Mouse (Mus musculus) right cerebral cortex, adult 2 months (tissue): ENCODE measurements around the gene Ints7.

ENCODE experiments used
- DNase-seq, 2 experiments: peaks; one replicate each; pipeline ENCODE4 v3.0.0; 2021 to 2022; ENCODE audit warnings: low spot score in 2 of 2

Ints7 gene

DNA sequence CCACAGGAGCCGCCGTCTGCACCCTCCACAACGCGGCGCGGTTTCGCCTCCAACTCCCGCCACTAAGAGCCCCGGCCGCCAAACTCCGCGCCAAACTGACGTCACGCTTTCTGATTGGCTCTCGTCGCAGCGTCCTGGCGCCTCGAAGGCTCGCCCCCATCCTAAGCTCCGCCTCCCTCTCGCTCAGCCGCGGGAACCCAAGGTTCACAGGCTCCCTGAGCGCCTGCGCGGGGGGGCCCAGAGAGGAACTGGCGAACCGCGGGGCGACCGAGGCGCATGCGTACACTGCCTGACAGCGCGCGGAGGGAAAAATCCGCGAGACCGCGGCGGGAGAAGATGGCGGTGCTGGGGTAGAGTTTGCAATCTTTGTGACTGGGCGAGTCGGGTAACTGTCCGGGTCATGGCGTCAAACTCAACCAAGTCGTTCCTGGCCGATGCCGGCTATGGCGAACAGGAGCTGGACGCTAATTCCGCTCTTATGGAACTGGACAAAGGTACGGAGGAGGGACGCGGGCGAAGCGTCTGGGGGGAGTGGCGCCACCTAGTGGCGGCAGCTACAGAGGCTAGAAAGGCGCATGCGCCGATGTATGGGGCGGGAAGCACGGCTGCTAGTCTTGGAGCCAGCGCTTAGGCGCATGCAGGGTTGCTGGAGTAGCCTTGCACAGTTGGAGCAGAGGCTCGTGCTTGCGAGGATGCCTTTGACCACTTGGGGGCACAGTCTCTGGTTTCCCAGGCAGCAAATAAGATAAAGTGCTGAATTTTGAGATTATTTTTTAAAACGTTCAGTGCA is at the start of gene Ints7, which contains the start of gene Dtl:
Gene Ints7 (plus strand): TSS at position 179 of the 790 bp plus-strand sequence.
Gene Dtl (minus strand): TSS at position 87 of the 790 bp plus-strand sequence.
- DNase-seq, result peak; percentile 98

DNA sequence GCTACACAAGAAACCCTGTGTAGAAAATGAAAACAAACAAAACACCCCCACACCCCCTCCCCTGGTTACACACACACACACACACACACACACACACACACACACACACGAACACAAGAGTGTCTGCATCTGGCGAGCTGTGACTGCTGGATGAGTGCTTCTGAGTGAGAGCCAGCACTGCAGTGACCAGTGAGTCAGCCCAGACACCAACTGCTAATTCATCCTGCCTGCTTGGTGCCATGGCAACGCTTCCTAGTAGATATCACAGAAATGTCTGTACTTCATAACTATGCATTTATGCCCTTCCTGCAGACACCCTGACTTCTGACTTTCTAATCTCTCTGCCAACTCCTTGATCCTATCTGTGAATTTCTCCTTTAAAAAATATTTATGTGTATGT is 48.3 kb upstream of the Ints7 start:
- DNase-seq, result peak; percentile 66 to 67

DNA sequence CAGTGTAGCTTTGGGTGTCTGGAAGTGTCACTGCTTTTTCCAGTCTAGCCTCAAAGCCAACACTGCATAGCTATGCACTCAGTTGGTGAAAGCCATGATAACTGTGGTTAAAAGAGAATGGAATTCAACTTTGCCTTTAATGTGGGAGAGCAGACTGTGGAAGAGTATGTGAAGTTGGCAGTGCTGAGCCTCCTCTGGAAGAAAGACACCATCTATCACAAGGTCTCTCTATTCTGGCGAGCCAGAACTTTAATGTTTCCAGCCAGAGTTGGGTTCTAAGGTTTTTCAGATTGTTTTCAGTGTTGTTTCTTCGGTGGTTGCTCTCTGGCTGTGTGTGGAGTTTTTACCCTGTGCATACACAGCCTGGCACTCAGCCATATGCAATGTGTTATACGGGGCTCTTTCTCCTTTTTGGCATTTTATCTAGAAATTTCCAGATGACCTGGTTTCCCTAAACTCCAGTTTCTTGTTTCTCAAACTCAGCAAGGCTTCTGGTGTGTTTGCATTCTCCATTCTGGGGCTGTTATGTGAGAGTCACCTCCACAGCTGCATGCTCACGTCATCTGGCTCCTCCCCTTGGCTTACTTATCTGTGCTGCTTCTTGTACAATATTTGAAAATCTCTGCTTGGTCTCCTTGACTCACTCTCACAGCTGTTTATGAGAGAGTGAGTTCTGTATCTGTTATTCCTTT is 47.4 kb upstream of the Ints7 start:
- peak in 1 of 2 experiments; percentile 28 for DNase-seq

DNA sequence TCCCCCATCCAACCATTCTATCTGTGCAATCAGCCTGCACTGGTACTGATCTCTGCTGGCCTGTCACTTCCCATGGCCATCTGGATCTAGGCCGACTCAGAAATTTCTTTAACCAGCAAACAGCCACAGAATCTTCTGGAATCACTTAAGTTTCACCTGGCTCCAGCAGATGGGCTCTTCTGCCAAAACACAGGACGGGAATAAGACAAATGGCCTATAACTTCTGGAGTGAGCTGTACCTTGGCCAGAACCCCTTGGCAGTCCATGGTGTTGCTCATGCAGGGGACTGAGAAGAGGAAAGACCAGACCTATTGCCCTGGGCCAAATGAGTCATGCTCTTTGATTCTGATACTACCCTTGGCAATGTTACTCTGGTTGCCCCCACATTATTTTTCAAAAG is 46.0 kb upstream of the Ints7 start:
- DNase-seq, result no peak

DNA sequence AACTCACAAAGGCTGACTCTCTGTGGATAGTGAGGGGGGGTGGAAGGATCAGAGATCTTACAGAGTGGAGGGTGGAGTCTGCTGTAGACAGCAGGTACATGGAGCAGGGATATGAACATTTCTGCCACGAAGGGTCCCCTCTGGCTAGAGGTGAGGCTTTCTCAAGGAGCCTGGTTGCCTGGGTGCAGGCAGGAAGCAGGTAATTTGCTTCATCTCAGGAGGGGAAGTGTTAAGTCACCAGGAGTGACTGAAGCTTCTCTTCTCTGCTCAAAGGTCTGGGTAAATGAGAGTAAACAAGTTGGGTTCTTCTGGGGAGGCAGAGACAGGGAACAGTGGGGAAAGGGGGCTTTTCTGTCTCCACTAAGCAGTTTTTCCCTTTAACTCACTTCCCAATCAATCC is 44.4 kb upstream of the Ints7 start:
- no peak for DNase-seq

DNA sequence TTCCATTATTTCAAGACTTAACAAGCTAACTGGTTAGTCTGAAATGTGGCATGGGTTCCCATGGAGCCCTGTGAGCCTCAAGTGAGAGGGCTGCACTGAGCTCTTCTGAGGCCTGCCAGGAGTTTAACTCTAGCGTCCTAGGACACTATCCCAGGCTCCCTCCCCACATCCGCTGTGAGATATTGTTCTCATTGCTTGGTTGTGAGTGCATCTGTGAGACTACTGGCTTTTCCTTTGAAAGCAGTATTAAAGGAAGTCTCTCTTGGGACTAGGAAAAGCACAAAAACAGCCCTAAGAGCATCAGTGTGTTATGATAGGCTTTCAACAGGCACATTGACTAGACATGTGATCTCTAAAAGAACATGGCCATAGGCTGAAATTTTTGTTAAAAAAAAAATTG is 40.5 kb upstream of the Ints7 start:
- DNase-seq, result no peak

DNA sequence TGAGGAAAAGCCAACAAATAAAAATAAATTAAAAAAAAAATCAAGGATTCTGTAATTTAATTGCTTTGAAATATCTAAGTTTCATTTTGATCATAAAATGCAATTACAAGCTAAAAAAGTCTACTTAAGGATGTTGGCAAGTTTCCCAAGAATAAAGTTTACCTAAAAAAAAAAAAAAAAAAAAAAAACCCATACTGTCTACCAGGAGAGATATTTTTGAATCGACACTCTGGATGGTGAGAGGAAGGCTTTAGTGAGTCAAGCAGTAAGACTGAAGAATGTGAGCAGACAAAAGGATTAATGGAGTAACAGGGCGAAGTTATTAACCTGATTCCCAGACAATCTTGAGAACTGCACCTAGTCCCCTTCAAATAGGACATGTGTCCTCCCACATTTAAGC is 35.1 kb upstream of the Ints7 start:
- DNase-seq, result no peak

DNA sequence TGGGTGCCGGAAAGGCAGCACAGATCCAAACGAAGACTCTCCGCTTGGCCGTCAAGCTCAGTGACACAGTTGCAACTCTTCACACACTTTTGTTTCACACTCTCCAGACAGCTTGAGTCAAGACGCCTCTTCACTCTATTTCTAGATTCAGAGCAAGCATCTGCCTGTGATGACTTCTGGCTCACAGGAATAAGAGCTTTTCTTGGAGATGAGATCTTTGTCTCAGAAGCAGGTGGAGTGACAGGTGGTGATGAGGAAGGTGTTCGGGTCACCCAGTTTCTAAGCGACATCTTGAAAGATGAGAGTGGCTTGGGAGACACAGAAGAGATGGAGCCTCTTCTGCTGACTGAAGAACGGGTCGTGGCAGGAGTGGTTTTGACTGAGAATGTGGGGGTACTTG is 34.4 kb upstream of the Ints7 start:
- peak; percentile 68 to 72 for DNase-seq

DNA sequence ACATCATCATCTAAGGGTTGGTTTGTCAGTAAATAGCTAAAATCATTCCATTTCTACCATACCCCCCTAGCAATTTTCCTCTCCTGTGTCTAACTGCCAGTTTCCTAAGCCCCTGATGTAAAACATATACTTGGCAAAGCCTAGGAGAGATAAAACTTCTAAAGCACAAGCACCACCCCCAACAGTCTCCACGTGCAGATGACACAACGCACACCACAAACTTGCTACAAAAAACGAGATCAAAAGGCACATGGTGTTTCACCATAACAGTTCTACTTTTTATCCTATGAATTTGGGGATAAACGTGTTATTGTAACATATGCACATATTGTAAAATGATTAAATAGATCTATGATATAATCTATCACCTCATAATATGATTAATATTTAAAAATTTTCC is 33.8 kb upstream of the Ints7 start:
- peak in 1 of 2 experiments; percentile 6 for DNase-seq

DNA sequence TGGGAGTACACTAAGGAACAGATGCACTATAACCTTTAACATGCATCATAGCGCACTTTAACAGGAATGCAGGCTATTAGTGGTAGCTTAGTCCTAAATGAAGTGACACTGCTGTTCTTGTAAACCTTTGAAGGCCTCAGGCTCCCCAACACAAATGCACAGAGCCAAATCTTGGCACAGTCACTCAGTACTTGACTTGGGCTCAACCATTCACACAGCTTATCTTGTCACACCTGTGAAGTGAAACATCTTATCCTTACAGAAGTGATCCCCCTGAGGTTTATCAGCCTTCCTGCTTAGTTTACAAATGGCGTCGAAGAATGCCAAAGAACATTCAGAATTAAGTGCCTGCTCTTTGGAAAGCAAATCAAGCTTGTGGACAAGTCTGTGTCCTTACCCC is 31.7 kb upstream of the Ints7 start:
- DNase-seq, result no peak

DNA sequence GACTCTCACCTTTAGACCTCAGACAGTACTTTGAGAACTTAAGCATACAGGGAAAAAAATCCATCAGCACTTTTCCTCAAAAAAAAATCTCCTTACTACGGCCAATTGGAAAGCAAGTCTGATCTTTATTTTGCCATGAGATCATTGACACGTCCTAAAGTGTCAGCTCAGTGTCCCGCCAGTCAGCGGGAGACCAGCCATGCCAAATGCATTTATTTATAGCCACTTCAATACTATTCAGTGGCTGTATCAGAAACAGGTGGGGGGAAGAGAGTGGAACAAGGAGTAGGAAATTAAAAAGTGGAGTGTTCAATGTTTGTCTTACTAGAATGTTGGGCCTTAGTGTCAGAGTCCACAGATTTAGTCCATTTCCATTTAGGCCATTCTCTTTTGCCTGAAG is 24.6 kb upstream of the Ints7 start:
- no peak for DNase-seq

DNA sequence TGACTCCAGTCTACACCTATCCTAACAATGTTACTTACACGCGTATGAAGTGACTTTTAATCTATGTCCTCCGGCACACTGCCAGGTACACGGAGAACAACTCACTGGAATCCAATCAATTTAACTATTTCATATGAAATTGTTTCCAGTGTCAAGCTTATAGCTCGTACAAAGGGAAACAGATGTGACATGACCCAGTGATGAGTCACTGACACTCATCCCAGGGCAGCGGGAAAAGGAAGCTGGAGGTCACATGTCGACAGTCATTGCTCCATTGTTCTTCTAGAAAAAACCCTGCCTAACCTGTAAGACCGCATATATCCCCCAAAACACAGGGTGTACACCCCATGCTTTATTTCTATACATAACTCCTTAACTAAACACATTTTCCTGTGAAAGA is 18.3 kb upstream of the Ints7 start:
- DNase-seq, result no peak

DNA sequence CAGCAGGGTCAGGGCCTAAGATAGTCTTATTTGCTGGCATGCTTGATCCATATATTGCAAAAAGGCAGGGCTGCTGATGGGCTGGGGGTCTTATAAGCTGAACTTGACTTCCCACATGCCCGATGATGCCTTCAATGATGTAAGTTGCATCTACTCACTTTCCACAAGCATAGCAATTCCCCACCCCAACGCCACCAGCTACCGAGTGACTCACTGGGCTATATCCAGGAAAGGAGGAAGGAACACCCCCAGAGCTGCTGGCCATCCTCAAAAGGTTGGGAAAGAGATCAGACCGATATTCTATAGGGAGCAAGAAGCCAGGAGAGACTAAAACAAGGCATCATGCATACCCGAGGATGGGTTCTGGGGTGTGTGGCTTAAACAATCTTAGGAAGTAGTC is 15.7 kb upstream of the Ints7 start:
- peak; percentile 23 to 27 for DNase-seq

DNA sequence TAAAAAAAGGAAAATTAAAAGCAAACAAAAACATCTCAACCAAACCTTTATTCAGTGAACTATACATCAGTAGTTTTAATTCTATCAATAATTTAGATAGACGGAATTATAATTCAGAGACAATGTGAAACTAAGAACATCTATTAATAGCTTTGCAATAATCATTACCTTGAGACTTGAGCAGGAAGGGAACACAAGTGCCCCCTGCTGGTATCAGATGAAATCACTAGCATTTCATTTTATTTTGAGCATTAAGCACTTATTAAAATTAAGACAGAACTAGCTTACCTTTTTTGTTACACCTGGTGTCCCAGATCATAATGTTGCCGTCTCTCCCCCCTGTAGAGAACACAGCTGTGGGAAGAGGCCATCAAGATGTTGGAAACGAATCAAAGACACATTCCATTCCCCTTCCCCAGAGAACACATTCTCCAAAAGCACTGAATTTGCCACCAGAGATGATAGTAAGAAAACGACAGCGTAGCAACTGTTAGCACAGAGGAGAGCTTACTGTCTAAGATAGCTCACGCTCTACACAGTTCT is 12.5 kb upstream of the Ints7 start:
- DNase-seq, result peak; percentile 34 to 42

DNA sequence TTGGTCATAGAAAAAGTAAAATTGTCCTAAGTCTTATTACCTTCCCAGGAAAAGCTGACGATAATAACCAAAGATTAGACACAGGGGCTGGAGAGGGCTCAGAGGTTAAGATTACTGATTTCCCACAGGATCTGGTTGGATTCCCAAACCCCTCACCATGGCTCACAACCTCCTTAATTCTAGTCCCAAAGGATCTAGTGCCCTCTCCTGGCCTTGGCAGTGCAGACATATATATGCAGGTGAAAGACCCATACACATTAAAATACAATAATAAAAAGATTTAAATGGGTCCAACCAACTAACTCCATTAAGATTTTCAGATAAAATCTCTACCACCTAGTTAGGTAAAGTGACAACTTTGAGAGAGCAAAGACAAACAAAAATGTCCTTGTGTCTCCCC is 7.6 kb upstream of the Ints7 start:
- no peak for DNase-seq

DNA sequence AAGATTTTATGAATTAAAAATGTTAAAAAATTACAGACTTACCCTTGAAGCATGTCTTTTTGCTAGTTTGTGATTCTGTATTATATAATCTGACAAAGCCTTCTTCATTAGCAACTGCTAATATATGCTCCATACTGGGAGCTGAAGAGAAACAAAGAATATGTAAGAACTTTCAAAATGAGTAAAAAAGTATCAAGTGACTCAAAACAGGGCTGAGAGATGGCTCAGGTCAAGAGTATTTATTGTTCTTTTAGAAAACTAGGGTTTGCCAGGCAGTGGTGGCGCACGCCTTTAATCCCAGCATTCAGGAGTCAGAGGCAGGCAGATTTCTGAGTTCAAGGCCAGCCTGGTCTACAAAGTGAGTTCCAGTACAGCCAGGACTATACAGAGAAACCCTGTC is 5.8 kb upstream of the Ints7 start:
- no peak for DNase-seq

DNA sequence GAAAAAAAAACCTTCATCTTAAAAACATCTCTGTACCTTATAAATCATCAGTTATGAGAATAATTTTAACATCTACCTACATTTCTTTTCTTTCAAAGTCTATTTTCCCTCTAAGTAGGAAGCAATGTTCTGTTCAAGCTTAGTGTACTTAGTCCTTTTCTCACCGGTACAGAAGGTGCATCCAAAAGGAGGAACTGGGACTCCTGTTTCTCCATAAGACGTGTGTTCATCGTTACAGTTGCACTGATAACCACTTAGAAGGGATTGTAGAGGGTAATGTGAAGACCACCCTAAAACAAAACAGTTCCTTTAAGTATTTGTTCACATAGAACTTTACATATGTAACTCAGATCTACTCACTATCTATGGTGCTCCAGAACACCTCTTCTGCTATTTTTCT is 5.0 kb upstream of the Ints7 start:
- no peak for DNase-seq

DNA sequence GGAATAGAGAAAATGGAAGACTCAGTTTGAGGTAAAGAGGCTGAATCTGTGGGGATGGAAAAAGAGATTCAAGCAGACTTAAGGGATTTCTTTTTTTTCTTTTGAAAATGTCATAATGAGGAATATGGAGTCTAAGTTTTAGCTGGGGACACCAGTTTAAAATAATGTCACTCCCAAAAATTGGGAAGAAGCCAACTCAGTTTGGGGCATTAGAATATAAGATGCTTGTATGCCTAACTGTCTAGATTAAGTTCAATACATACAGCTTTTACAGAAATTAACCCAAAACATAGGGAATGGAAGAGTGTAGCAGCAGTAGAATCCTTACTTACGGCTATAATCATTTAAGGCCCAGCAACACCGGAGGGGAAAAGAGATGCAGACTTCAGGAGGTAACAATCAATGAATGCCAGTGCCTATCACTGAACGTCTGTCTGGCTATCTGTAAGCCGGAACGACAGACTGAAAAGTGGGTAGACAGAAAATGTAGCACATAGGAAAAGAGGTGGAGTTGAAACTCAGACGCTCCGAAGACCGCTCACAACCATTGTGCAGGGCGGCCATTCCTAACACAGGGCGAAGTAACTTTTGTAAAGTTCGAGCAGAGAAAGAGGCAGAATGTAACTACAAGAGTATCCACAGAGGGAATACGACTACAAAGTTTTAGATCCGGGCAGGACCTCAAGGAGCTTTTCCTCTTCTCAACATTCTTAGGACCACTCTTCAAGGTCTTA is 1.4 kb upstream of the Ints7 start:
- no peak for DNase-seq

DNA sequence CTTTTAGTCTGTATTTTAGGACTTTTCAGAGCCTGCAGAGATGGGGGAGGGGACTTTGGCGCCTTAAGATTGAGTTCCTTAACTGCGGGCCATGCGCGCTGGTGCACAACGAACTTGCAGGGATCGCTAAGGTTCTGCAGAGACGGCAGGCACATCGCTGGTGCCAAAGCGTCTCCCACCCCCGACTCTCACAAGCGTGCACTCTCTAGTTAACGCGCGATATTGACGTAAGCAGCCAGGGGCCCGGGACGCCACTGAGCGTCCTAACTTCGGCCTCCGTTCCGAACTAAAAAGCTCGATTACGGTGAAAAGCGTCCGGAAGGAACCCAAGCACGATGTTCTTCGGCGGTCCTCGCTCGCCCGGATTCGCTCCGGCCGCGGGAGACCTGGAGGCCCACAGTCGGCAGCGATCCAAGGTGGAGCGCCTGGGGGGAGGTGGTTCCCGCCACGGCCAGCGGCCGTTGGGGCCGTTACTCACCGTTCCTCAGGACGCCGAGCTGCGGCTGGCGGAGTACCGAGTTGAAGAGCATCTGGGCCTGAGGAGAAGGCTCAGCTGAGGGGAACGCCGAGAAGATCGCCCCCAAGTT is 472 bp upstream of the Ints7 start:
- DNase-seq, result peak in 1 of 2 experiments; percentile 13

DNA sequence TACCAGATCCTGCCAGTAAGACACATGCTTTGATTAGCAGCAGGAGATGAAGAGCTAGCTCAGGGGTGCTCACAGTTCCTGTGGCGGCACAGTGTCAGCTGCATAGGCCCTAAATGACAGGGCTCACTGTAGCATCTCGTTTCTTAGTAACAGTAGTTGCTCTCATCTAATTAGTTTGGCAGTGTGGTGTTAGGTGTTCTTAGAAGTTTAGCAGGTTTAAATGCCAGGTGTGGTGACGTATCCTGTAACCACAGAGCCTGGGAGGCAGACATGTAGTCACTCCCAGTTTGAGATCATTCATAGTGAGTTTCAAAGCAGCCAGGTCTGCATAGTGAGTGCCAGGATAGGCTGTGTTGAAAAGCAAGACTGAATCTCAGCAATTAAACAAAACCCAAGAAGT is 4.1 kb downstream of the Ints7 start:
- no peak for DNase-seq

DNA sequence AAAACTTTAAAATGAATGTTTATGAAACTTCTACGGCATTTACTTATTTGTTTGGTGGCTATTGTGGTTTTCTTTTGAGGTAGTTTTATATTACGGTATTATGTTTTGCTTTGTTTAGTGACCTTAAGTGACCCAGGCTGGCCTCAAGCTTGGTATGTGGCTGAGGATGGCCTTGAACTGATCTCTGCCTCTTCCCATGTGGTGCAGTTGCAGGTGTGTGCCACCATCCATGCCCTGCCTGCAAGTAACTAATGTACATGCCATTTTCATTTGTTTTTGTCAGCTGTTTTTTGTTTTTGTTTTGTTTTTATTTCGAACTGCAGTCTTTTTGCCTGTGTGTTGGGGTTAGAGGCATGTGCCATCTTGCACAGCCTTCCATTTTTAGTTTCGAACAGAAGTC is 6.2 kb downstream of the Ints7 start:
- no peak for DNase-seq

DNA sequence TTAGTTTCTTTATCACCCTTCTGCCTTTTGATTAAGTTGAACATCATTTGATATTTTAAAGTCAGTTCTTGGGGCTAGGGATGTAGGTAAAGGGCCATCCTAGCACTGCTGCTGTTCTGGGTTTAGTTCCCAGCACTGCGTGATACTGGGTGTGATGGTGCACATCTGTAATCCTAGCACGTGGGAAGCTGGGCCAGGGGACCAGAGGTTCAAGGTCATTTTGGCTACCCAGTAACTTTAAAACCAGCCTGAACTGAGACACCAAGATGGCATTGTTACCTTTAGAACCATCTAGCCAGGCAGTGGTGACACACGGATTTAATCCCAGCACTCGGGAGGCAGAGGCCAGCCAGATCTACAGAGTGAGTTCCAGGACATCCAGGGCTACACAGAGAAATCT is 8.4 kb downstream of the Ints7 start:
- DNase-seq, result no peak
